Mouse (Mus musculus): Measurements from ENCODE around the gene H2al1d. TPM values are rescaled to one million over a fixed set of nuclear protein-coding genes. Genes with fewer than 3 reads are reported as not detected.

H2al1d gene
- polyA plus RNA-seq (2012; rRNA removed; ENCODE audit: low replicate concordance), result not detected in 2 replicates

GRCm38 (mm10) chrX:11308524-11308923 is at the start of gene H2al1d:
H2al1d (plus strand) TSS chrX:11308824.

GRCm38 (mm10) chrX:11298957-11299356 is 9.7 kb upstream of the H2al1d start, which contains the start of gene H2al1a:
H2al1a (plus strand) TSS chrX:11299257.

DNA sequence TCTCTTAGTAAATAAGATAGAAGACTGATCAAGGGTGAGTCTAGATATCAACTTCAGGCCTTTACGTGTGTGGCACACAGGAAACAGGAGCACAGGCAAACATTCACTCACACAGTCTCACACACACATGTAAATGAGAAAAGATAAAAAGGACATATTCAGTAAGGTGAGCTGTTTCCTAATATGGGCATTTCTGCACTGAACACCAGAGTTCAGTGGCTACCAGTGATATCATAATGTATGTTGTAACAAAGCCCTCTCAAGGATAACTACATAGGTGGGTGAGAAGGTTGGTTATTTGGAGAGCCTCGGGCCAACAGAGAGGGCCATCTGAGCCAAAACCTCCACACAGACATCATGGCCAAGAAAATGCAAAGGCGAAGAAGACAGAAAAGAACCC is 6.5 kb upstream of the H2al1d start, which contains the start of gene H2al1b:
H2al1b (plus strand) TSS at position 301 of the 400 bp plus-strand sequence.

DNA sequence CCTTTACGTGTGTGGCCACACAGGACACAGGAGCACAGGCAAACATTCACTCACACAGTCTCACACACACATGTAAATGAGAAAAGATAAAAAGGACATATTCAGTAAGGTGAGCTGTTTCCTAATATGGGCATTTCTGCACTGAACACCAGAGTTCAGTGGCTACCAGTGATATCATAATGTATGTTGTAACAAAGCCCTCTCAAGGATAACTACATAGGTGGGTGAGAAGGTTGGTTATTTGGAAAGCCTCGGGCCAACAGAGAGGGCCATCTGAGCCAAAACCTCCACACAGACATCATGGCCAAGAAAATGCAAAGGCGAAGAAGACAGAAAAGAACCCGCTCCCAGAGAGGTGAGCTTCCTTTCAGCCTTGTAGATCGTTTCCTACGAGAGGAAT is 3.3 kb upstream of the H2al1d start, which contains the start of gene H2al1c:
H2al1c (plus strand) TSS at position 301 of the 400 bp plus-strand sequence.

GRCm38 (mm10) chrX:11311634-11312033 is 3.0 kb downstream of the H2al1d start, which contains the start of gene H2al1e:
H2al1e (plus strand) TSS chrX:11311934.

GRCm38 (mm10) chrX:11314858-11315257 is 6.2 kb downstream of the H2al1d start, which contains the start of gene H2al1f:
H2al1f (plus strand) TSS chrX:11315158.

DNA sequence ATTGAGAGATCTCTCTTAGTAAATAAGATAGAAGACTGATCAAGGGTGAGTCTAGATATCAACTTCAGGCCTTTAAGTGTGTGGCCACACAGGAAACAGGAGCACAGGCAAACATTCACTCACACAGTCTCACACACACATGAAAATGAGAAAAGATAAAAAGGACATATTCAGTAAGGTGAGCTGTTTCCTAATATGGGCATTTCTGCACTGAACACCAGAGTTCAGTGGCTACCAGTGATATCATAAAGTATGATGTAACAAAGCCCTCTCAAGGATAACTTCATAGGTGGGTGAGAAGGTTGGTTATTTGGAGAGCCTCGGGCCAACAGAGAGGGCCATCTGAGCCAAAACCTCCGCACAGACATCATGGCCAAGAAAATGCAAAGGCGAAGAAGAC is 9.3 kb downstream of the H2al1d start, which contains the start of gene H2al1g:
H2al1g (plus strand) TSS at position 301 of the 400 bp plus-strand sequence.

DNA sequence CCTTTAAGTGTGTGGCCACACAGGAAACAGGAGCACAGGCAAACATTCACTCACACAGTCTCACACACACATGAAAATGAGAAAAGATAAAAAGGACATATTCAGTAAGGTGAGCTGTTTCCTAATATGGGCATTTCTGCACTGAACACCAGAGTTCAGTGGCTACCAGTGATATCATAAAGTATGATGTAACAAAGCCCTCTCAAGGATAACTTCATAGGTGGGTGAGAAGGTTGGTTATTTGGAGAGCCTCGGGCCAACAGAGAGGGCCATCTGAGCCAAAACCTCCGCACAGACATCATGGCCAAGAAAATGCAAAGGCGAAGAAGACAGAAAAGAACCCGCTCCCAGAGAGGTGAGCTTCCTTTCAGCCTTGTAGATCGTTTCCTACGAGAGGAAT is 12.6 kb downstream of the H2al1d start, which contains the start of gene H2al1h:
H2al1h (plus strand) TSS at position 301 of the 400 bp plus-strand sequence.

GRCm38 (mm10) chrX:11324359-11324758 is 15.7 kb downstream of the H2al1d start, which contains the start of gene H2al1i:
H2al1i (plus strand) TSS chrX:11324659.

DNA sequence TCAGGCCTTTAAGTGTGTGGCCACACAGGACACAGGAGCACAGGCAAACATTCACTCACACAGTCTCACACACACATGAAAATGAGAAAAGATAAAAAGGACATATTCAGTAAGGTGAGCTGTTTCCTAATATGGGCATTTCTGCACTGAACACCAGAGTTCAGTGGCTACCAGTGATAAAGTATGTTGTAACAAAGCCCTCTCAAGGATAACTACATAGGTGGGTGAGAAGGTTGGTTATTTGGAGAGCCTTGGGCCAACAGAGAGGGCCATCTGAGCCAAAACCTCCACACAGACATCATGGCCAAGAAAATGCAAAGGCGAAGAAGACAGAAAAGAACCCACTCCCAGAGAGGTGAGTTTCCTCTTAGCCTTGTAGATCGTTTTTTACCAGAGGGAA is 18.9 kb downstream of the H2al1d start, which contains the start of gene H2al1j:
H2al1j (plus strand) TSS at position 301 of the 400 bp plus-strand sequence.

Other genes with a start within 250 kb of the H2al1d start
- not detected in 2 replicates for gene H2al1a, start 9.6 kb upstream of the H2al1d start, polyA plus RNA-seq (2012; rRNA removed; ENCODE audit: low replicate concordance)
- not detected in 2 replicates for gene H2al1b, start 6.4 kb upstream of the H2al1d start, polyA plus RNA-seq (2012; rRNA removed; ENCODE audit: low replicate concordance)
- not detected in 2 replicates for gene H2al1c, start 3.2 kb upstream of the H2al1d start, polyA plus RNA-seq (2012; rRNA removed; ENCODE audit: low replicate concordance)
- not detected in 2 replicates for gene H2al1e, start 3.1 kb downstream of the H2al1d start, polyA plus RNA-seq (2012; rRNA removed; ENCODE audit: low replicate concordance)
- not detected in 2 replicates for gene H2al1f, start 6.3 kb downstream of the H2al1d start, polyA plus RNA-seq (2012; rRNA removed; ENCODE audit: low replicate concordance)
- gene H2al1g, start 9.4 kb downstream of the H2al1d start, polyA plus RNA-seq (2012; rRNA removed; ENCODE audit: low replicate concordance), result not detected in 2 replicates
- gene H2al1h, start 12.7 kb downstream of the H2al1d start, polyA plus RNA-seq (2012; rRNA removed; ENCODE audit: low replicate concordance), result not detected in 2 replicates
- not detected in 2 replicates for gene H2al1i, start 15.8 kb downstream of the H2al1d start, polyA plus RNA-seq (2012; rRNA removed; ENCODE audit: low replicate concordance)
- gene H2al1j, start 19.0 kb downstream of the H2al1d start, polyA plus RNA-seq (2012; rRNA removed; ENCODE audit: low replicate concordance), result not detected in 2 replicates